In genomic region chr14:101602851-101603250, GRCm38 (mm10) we compare ENCODE assay signal across 18 mouse cellular contexts. TPM values are rescaled to one million over a fixed set of nuclear protein-coding genes. Genes with fewer than 3 reads are reported as not detected.
DNase-seq lines count a peak whose midpoint lies in the region; ATAC-seq and TF ChIP-seq lines count a peak whose summit lies in the region.
"Had no signal": no experiment of that assay in that cellular context is flagged by ENCODE, and none has a peak within 500 bp of the region (broad histone marks: within the 10 kb centered on the region; RNA-seq: fewer than 3 reads in every experiment).

No protein-coding gene starts in this region.

- peaks cover 10% of the 10 kb centered on the region for H3K4me1 ChIP-seq in midbrain, embryonic 15.5 days
- H3K4me1 ChIP-seq in midbrain, postnatal 0 days (ENCODE audit: insufficient read depth, low read length) = peaks cover 2% of the 10 kb centered on the region; the same call in 1 of the 2 replicates
- peaks cover 2% of the 10 kb centered on the region; the same call in 1 of the 2 replicates for H3K4me1 ChIP-seq in embryonic facial prominence, embryonic 11.5 days (ENCODE audit: control insufficient read depth, insufficient read depth, low read length)
- 0 out of 2 replicates have a peak, but pooled peaks cover 5% of the 10 kb centered on the region for H3K4me1 ChIP-seq in intestine, embryonic 15.5 days (replicated peaks)
- H3K4me1 ChIP-seq: embryonic facial prominence, embryonic 13.5 days had no signal

- H3K27me3 ChIP-seq in midbrain, embryonic 15.5 days (replicated peaks) = no peaks in the 10 kb centered on the region
- no peaks in the 10 kb centered on the region for H3K27me3 ChIP-seq in midbrain, postnatal 0 days (ENCODE audit: insufficient read depth, low read length)
- peaks cover under 1% of the 10 kb centered on the region; the same call in 1 of the 2 replicates for H3K27me3 ChIP-seq in embryonic facial prominence, embryonic 11.5 days (ENCODE audit: control insufficient read depth, insufficient read depth, low read length)
- no peaks in the 10 kb centered on the region for H3K27me3 ChIP-seq in intestine, embryonic 15.5 days (replicated peaks)

- no peak overlapping the region for H3K9ac ChIP-seq in midbrain, embryonic 15.5 days
- H3K9ac ChIP-seq in midbrain, postnatal 0 days (replicated peaks; ENCODE audit: low read length, poor library complexity, severe bottlenecking) = no peak overlapping the region
- H3K9ac ChIP-seq in embryonic facial prominence, embryonic 11.5 days (replicated peaks; ENCODE audit: low read length) = no peak overlapping the region
- H3K9ac ChIP-seq in intestine, embryonic 15.5 days = no peak overlapping the region
- H3K9ac ChIP-seq: embryonic facial prominence, embryonic 13.5 days; lung, embryonic 14.5 days had no signal

- TF ChIP-seq CTCF in midbrain, postnatal 0 days (IDR thresholded peaks at IDR 0.05) = no peak
- TF ChIP-seq CTCF in layer of hippocampus, adult 2 months (conservative IDR thresholded peaks at IDR 0.05) = no peak

- intact Hi-C loops in heart, postnatal 25 days (cut with DNase I) = no loop called here

- H3K4me3 ChIP-seq in midbrain, embryonic 15.5 days = no peak overlapping the region
- no peak overlapping the region for H3K4me3 ChIP-seq in midbrain, postnatal 0 days (ENCODE audit: low read depth, low read length)
- H3K4me3 ChIP-seq in embryonic facial prominence, embryonic 11.5 days (ENCODE audit: low read depth, low read length) = no peak overlapping the region
- H3K4me3 ChIP-seq in layer of hippocampus, adult 2 months = no peak overlapping the region
- no peak overlapping the region for H3K4me3 ChIP-seq in intestine, embryonic 15.5 days (replicated peaks)
- H3K4me3 ChIP-seq: embryonic facial prominence, embryonic 13.5 days; forebrain, embryonic 10.5 days; heart, embryonic 10.5 days; myocyte had no signal

- H3K27ac ChIP-seq in midbrain, embryonic 15.5 days = no peak overlapping the region
- H3K27ac ChIP-seq in midbrain, postnatal 0 days (ENCODE audit: low read depth, low read length) = no peak overlapping the region
- H3K27ac ChIP-seq in embryonic facial prominence, embryonic 11.5 days (replicated peaks; ENCODE audit: low read depth, low read length) = no peak overlapping the region
- H3K27ac ChIP-seq in layer of hippocampus, adult 2 months = no peak overlapping the region
- no peak overlapping the region for H3K27ac ChIP-seq in intestine, embryonic 15.5 days
- H3K27ac ChIP-seq: embryonic facial prominence, embryonic 13.5 days; forebrain, embryonic 10.5 days; heart, embryonic 10.5 days had no signal

- H3K36me3 ChIP-seq in midbrain, embryonic 15.5 days (replicated peaks) = no peaks in the 10 kb centered on the region
- H3K36me3 ChIP-seq in midbrain, postnatal 0 days (ENCODE audit: insufficient read depth, low read length) = no peaks in the 10 kb centered on the region
- H3K36me3 ChIP-seq in embryonic facial prominence, embryonic 11.5 days (replicated peaks; ENCODE audit: control insufficient read depth, insufficient read depth, low read depth, low read length) = no peaks in the 10 kb centered on the region
- no peaks in the 10 kb centered on the region for H3K36me3 ChIP-seq in intestine, embryonic 15.5 days
- H3K36me3 ChIP-seq: embryonic facial prominence, embryonic 13.5 days; forebrain, embryonic 10.5 days; heart, embryonic 10.5 days had no signal

- no peak overlapping the region for H3K4me2 ChIP-seq in midbrain, embryonic 15.5 days
- no peak overlapping the region for H3K4me2 ChIP-seq in midbrain, postnatal 0 days (ENCODE audit: low read depth, low read length, poor library complexity, severe bottlenecking)
- no peak overlapping the region for H3K4me2 ChIP-seq in embryonic facial prominence, embryonic 11.5 days (ENCODE audit: low read depth, low read length)
- no peak overlapping the region for H3K4me2 ChIP-seq in intestine, embryonic 15.5 days (replicated peaks)
- H3K4me2 ChIP-seq: embryonic facial prominence, embryonic 13.5 days; lung, embryonic 14.5 days had no signal

- peak; percentile 71 for DNase-seq in heart, adult 11 months
- no peak for DNase-seq in heart, postnatal 25 days (ENCODE audit: low spot score)
- no peak for DNase-seq in midbrain, postnatal 0 days (ENCODE audit: low spot score)
- peak; percentile 10 for DNase-seq in embryonic facial prominence, embryonic 11.5 days (ENCODE audit: low spot score)
- DNase-seq in retina, embryonic 14.5 days (ENCODE audit: low spot score) = peak; percentile 30
- no peak for DNase-seq in layer of hippocampus, adult 2 months (ENCODE audit: low spot score in 2 of 2)
- DNase-seq: cerebellum, adult 9-11 months; heart, postnatal 4 days; liver; lung, embryonic 14.5 days; right cerebral cortex, postnatal 25 days had no signal

- no peaks in the 10 kb centered on the region for H3K9me3 ChIP-seq in midbrain, embryonic 15.5 days
- H3K9me3 ChIP-seq in midbrain, postnatal 0 days (ENCODE audit: low read length) = no peaks in the 10 kb centered on the region
- no peaks in the 10 kb centered on the region for H3K9me3 ChIP-seq in embryonic facial prominence, embryonic 11.5 days (replicated peaks; ENCODE audit: control insufficient read depth, low read length)
- H3K9me3 ChIP-seq in intestine, embryonic 15.5 days = no peaks in the 10 kb centered on the region
- H3K9me3 ChIP-seq: embryonic facial prominence, embryonic 13.5 days; forebrain, embryonic 10.5 days; heart, embryonic 10.5 days had no signal

- ATAC-seq in midbrain, embryonic 15.5 days (replicated peaks) = peak; percentile 60
- ATAC-seq in midbrain, postnatal 0 days (ENCODE audit: low FRiP score) = no peak
- ATAC-seq in embryonic facial prominence, embryonic 11.5 days (replicated peaks; ENCODE audit: insufficient number of reproducible peaks, low FRiP score, low TSS enrichment, low read depth) = no peak
- ATAC-seq in intestine, embryonic 15.5 days = no peak

- WGBS in midbrain, embryonic 15.5 days = 35% methylated on average over 3 of the region's 3 CpGs
- 47% methylated on average over 3 of the region's 3 CpGs for WGBS in midbrain, postnatal 0 days
- WGBS in embryonic facial prominence, embryonic 11.5 days = 52% methylated on average over 3 of the region's 3 CpGs
- WGBS in intestine, embryonic 15.5 days = 62% methylated on average over 3 of the region's 3 CpGs

RNA-seq across cellular contexts. Expression of gene Tbc1d4, which starts 6.1 kb away (rescaled TPM):
- total RNA-seq in heart, postnatal 25 days (2021) = 10 to 100 TPM; 58.2 to 70.1 TPM
- polyA plus RNA-seq in midbrain, embryonic 15.5 days (2015; fragmentation: Nextera tagmentation; extraction: Ambion mirVana) = 8.8 and 9.4 TPM in 2 replicates
- total RNA-seq in midbrain, postnatal 0 days (2014; rRNA removed) = 21.0 and 21.6 TPM in 2 replicates
- polyA plus RNA-seq in midbrain, postnatal 0 days (2015; fragmentation: Nextera tagmentation; extraction: Ambion mirVana) = 5.7 and 6.0 TPM in 2 replicates
- 5.8 and 7.3 TPM in 2 replicates for polyA plus RNA-seq in embryonic facial prominence, embryonic 11.5 days (2014; fragmentation: Nextera tagmentation; extraction: Ambion mirVana)
- 10 to 100 TPM; 10.4 to 11.3 TPM for total RNA-seq in layer of hippocampus, adult 2 months (2021)
- polyA plus RNA-seq in intestine, embryonic 15.5 days (2015; fragmentation: Nextera tagmentation; extraction: Ambion mirVana) = 8.9 and 10.0 TPM in 2 replicates
- total RNA-seq: MEL had no signal

RNA-seq across cellular contexts. Expression of gene Commd6, which starts 37.6 kb away (rescaled TPM):
- total RNA-seq in heart, postnatal 25 days (2021) = 10 to 100 TPM; 29.3 to 30.5 TPM
- 82.9 and 87.5 TPM in 2 replicates for polyA plus RNA-seq in midbrain, embryonic 15.5 days (2015; fragmentation: Nextera tagmentation; extraction: Ambion mirVana)
- 25.4 and 26.9 TPM in 2 replicates for total RNA-seq in midbrain, postnatal 0 days (2014; rRNA removed)
- polyA plus RNA-seq in midbrain, postnatal 0 days (2015; fragmentation: Nextera tagmentation; extraction: Ambion mirVana) = 77.8 and 81.5 TPM in 2 replicates
- 94.6 and 97.7 TPM in 2 replicates for polyA plus RNA-seq in embryonic facial prominence, embryonic 11.5 days (2014; fragmentation: Nextera tagmentation; extraction: Ambion mirVana)
- 10 to 100 TPM; 53.4 to 56.3 TPM for total RNA-seq in layer of hippocampus, adult 2 months (2021)
- polyA plus RNA-seq in intestine, embryonic 15.5 days (2015; fragmentation: Nextera tagmentation; extraction: Ambion mirVana) = 136 and 137 TPM in 2 replicates

RNA-seq across cellular contexts. Expression of gene Uchl3, which starts 50.9 kb away (rescaled TPM):
- total RNA-seq in heart, postnatal 25 days (2021) = 10 to 100 TPM; 28.9 to 30.3 TPM
- 258 and 269 TPM in 2 replicates for polyA plus RNA-seq in midbrain, embryonic 15.5 days (2015; fragmentation: Nextera tagmentation; extraction: Ambion mirVana)
- total RNA-seq in midbrain, postnatal 0 days (2014; rRNA removed) = 75.7 and 85.0 TPM in 2 replicates
- 261 and 269 TPM in 2 replicates for polyA plus RNA-seq in midbrain, postnatal 0 days (2015; fragmentation: Nextera tagmentation; extraction: Ambion mirVana)
- 183 and 184 TPM in 2 replicates for polyA plus RNA-seq in embryonic facial prominence, embryonic 11.5 days (2014; fragmentation: Nextera tagmentation; extraction: Ambion mirVana)
- total RNA-seq in layer of hippocampus, adult 2 months (2021) = 10 to 100 TPM; 46.2 to 54.9 TPM
- polyA plus RNA-seq in intestine, embryonic 15.5 days (2015; fragmentation: Nextera tagmentation; extraction: Ambion mirVana) = 149 and 162 TPM in 2 replicates

Comparison
In these comparisons a context has a peak if more than half of its experiments do, and no peak if none do; other contexts are left out.
1. DNase-seq: peak in heart, adult 11 months (single experiment), embryonic facial prominence, embryonic 11.5 days (single experiment) and retina, embryonic 14.5 days (single experiment); none in heart, postnatal 25 days (single experiment), midbrain, postnatal 0 days (single experiment) and layer of hippocampus, adult 2 months (0 of 2).